Mouse (Mus musculus): Measurements from ENCODE around the gene Olfr177.

Olfr177 gene

DNA sequence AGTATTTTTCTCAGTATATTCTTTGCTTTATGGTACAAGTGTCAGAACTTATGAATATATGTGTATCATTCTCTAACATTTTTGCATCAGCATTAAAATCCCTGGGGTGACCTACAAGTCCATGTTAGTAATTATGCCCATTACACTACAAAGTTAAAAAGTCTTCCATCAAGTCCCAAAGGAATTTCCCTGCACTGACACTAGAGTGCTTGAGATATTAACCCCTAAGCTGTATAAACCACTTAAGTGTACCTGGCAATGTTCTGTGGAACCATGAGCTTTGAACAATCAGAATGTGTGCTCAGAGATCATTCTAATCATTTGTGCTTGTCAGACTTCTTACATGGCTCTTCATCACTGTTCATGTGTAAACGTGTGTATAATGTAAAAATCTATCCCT, at the start of gene Olfr177:
Olfr177 (minus strand) TSS at position 101 of the 400 bp plus-strand sequence.
- DNase-seq, result no peak

DNA sequence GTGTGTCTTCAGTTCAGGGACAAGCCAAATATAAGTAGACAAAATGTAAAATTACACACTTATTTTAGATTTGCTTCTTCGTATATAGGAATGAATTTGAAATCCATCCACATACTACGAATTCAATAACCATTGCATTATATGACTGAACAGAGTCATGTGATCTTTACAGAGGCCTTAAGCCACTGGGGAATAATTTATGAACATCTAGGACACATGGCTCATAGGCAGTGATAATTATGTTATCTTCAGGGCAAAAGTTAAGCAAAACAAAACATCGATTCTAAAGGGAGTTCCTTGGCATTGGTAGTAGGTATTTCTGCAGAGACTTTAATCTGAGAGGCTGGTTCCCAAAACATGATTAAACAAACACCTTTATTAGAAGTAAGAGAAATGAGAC, 17.4 kb upstream of the Olfr177 start, which contains the start of gene Olfr178:
Olfr178 (minus strand) TSS at position 101 of the 400 bp plus-strand sequence.
- no peak for DNase-seq

DNA sequence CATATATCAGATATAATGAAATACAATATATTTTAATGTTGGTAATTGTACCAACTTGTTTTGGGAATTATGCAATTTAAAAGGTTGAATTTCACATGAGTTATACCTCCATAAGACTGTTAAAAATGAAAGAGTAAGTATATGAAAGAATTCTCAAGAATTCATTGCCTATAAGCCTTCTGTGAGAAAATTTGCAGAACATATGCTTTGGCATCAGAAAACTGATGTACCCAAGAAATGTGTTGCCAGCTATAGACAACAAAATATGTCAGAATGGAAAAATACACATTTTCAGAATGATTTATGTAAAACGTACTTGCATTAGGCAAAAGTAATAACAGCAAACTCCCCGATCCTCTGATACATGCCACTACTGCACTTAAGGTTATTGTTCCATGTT, 9.8 kb upstream of the Olfr177 start:
- no peak for DNase-seq

DNA sequence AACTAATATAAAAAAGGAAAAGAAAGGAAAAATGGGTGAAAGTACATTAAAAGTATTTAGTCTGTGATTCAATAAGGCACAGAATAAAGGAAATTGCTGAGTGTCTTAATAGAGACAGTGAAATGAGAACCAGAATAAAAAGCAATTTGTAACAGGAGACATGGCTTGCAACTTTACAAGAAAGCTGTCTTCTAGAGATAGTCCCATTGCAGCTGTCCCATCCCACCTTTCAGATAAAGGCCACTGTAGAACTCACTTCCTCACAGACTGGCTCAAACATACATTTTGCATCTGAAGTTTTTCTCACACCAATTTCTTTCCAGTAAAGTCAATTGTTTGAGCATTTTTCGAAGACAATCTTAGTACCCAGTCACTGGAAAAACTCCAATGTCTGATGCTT, 13.1 kb downstream of the Olfr177 start:
- DNase-seq, result no peak

DNA sequence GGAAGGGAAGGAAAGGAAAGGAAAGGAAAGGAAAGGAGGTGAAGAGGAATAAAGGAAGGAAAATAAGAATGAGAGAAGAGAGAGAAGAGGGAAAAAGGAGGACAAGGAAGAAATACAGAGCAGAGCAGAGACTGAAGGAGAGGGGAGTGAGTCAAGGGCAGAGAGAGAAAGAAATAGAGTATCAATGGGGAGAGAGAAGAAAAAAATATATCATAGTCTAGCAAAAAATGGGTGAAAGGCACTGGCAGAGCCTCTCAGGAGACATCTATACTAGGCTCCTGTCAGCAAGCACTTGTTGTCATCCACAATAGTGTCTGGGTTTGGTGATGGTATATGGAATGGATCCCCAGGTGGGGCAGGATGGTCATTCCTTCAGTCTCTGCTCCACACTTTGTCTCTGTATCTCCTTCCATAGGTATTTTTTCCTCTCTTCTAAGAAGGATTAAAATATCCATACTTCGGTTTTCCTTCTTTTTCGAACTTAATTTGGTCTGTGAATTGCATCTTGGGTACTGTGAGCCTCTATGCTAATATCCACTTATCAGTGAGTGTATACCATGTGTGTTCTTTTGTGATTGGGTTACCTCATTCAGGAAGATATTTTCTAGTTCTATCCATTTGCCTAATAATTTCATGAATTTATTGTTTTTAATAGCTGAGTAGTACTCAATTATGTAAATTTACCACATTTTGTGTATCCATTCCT, 14.4 kb downstream of the Olfr177 start:
- DNase-seq, result no peak

DNA sequence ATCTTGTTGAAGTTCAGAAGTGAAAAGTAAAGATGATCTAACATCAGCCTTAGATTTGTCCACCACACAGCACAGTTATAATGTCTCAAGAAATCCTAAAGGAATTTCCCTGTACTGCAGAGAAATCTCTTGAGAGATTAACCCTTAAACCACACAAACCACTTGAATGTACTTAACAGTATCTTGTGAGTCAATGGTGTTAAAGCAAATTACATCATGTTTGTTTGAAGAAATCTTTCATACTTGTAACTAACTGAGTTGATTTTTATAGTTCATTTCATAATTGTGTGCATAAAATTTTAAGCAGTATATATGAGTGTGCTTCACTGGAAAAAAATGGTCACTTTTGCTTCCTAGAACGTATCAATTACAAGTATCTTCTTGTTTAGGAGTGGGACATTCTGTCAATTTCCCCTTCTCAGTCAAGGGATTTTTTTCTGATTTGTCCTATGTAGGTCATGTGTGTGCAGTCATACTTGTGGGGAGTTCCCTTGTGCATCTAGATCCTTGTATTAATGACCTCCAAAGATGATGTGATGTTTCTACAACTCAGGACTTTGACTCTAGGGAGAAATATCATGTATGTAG, 47.7 kb downstream of the Olfr177 start, which contains the start of gene Olfr175-ps1:
Olfr175-ps1 (minus strand) TSS at position 51 of the 588 bp plus-strand sequence.
- no peak for DNase-seq
